In genomic region chr1:187220756-187221155, GRCm38 (mm10) we compare ENCODE assay signal across 19 mouse cellular contexts. TPM values are rescaled to one million over a fixed set of nuclear protein-coding genes. Genes with fewer than 3 reads are reported as not detected.
"Had no signal": no experiment of that assay in that cellular context is flagged by ENCODE, and none has a peak within 500 bp of the region (broad histone marks: within the 10 kb centered on the region; RNA-seq: fewer than 3 reads in every experiment).

No protein-coding gene starts in this region.

- H3K27me3 ChIP-seq: kidney, embryonic 15.5 days; limb, embryonic 13.5 days; lung, embryonic 15.5 days; megakaryocyte, embryonic 14.5 days; midbrain, embryonic 13.5 days had no signal

- H3K4me3 ChIP-seq: kidney, embryonic 15.5 days; layer of hippocampus, adult 2 months; limb, embryonic 10.5 days; limb, embryonic 13.5 days; lung, embryonic 15.5 days; megakaryocyte, embryonic 14.5 days; midbrain, embryonic 10.5 days; midbrain, embryonic 13.5 days had no signal

- H3K9ac ChIP-seq: hindbrain, embryonic 14.5 days; kidney, embryonic 15.5 days; limb, embryonic 13.5 days; liver, embryonic 14.5 days; liver, postnatal 0 days; lung, embryonic 15.5 days; midbrain, embryonic 13.5 days had no signal

- H3K4me2 ChIP-seq: hindbrain, embryonic 14.5 days; kidney, embryonic 15.5 days; limb, embryonic 13.5 days; lung, embryonic 15.5 days; midbrain, embryonic 13.5 days had no signal

- ATAC-seq: hindbrain, postnatal 0 days; inflammation-experienced regulatory T-cells, adult 6 months; liver, postnatal 0 days; midbrain, embryonic 13.5 days had no signal

- H3K9me3 ChIP-seq: kidney, embryonic 15.5 days; limb, embryonic 10.5 days; limb, embryonic 13.5 days; lung, embryonic 15.5 days; megakaryocyte, embryonic 14.5 days; midbrain, embryonic 10.5 days; midbrain, embryonic 13.5 days had no signal

- H3K27ac ChIP-seq: hindbrain, embryonic 14.5 days; hindbrain, postnatal 0 days; kidney, embryonic 15.5 days; layer of hippocampus, adult 2 months; limb, embryonic 10.5 days; limb, embryonic 13.5 days; liver, embryonic 14.5 days; lung, embryonic 15.5 days; midbrain, embryonic 10.5 days; midbrain, embryonic 13.5 days; stomach, postnatal 0 days had no signal

- DNase-seq: layer of hippocampus, adult 9-11 months; liver; liver, postnatal 0 days; lung, postnatal 10 days; lung, postnatal 36 days; thymus, postnatal 25 days had no signal

RNA-seq across cellular contexts. Expression of gene Spata17, which starts 5.5 kb away (rescaled TPM):
- polyA plus RNA-seq: inflammation-experienced regulatory T-cells, adult 6 months had no signal
